Mouse (Mus musculus): ENCODE measurements around the gene Cdc42. TPM values are rescaled to one million over a fixed set of nuclear protein-coding genes. Genes with fewer than 3 reads are reported as not detected.

The Cdc42 gene
- total RNA-seq, 2 experiments from 2014 or later: 264 to 406 TPM

Other genes starting within 250 kb of the Cdc42 start
- gene Wnt4, start 80.2 kb downstream of the Cdc42 start, total RNA-seq (2014; fragmentation: Nextera tagmentation): not detected in 2 replicates
- not detected in 2 replicates for gene Wnt4, start 80.2 kb downstream of the Cdc42 start, total RNA-seq (2017)
- gene Cela3a, start 52.1 kb upstream of the Cdc42 start, total RNA-seq (2014; fragmentation: Nextera tagmentation): not detected in 2 replicates
- not detected in 2 replicates for gene Cela3a, start 52.1 kb upstream of the Cdc42 start, total RNA-seq (2017)
- not detected in 2 replicates for gene Cela3b, start 72.8 kb upstream of the Cdc42 start, total RNA-seq (2014; fragmentation: Nextera tagmentation)
- not detected in 2 replicates for gene Cela3b, start 72.8 kb upstream of the Cdc42 start, total RNA-seq (2017)
- not detected in 2 replicates for gene 1700013G24Rik, start 95.6 kb upstream of the Cdc42 start, total RNA-seq (2014; fragmentation: Nextera tagmentation)
- not detected in 2 replicates for gene 1700013G24Rik, start 95.6 kb upstream of the Cdc42 start, total RNA-seq (2017)
- gene Hspg2, start 111.0 kb upstream of the Cdc42 start, total RNA-seq (2014; fragmentation: Nextera tagmentation): 0.22 TPM in 1 of 2 replicates, not detected in the other
- gene Hspg2, start 111.0 kb upstream of the Cdc42 start, total RNA-seq (2017): not detected in 2 replicates
- not detected in 2 replicates for gene Ldlrad2, start 216.8 kb upstream of the Cdc42 start, total RNA-seq (2014; fragmentation: Nextera tagmentation)
- not detected in 2 replicates for gene Ldlrad2, start 216.8 kb upstream of the Cdc42 start, total RNA-seq (2017)
- 172 and 208 TPM in 2 replicates for gene Usp48, start 236.0 kb upstream of the Cdc42 start, total RNA-seq (2014; fragmentation: Nextera tagmentation)
- 185 and 213 TPM in 2 replicates for gene Usp48, start 236.0 kb upstream of the Cdc42 start, total RNA-seq (2017)